In genomic region chr6:50566141-50566996, GRCm38 (mm10) we compare ENCODE assay signal across 8 mouse cellular contexts. TPM values are rescaled to one million over a fixed set of nuclear protein-coding genes. Genes with fewer than 3 reads are reported as not detected.
DNase-seq lines count a peak whose midpoint lies in the region; ATAC-seq lines count a peak whose summit lies in the region.

Gene Cycs (minus strand): TSS chr6:50566538.

- intact Hi-C loops in heart, postnatal 14 days (cut with DNase I), result no loop called here

- peak within 1 kb of the TSS; percentile 50 for H3K4me3 ChIP-seq in forebrain, embryonic 14.5 days (ENCODE audit: low read depth, low read length)
- peak within 1 kb of the TSS; percentile 81 for H3K4me3 ChIP-seq in neural tube, embryonic 15.5 days (replicated peaks)

- no peaks in the 10 kb centered on the region for H3K27me3 ChIP-seq in forebrain, embryonic 14.5 days (replicated peaks; ENCODE audit: control insufficient read depth, insufficient read depth, low read length)
- no peaks in the 10 kb centered on the region for H3K27me3 ChIP-seq in neural tube, embryonic 15.5 days (replicated peaks)

- H3K36me3 ChIP-seq in forebrain, embryonic 14.5 days (ENCODE audit: control insufficient read depth, insufficient read depth, low read length), result peaks cover 16% of the 10 kb centered on the region
- H3K36me3 ChIP-seq in neural tube, embryonic 15.5 days, result peaks cover 17% of the 10 kb centered on the region; the same call in 1 of the 2 replicates

- no peaks in the 10 kb centered on the region for H3K9me3 ChIP-seq in forebrain, embryonic 14.5 days (replicated peaks; ENCODE audit: control insufficient read depth, low read length)
- no peaks in the 10 kb centered on the region for H3K9me3 ChIP-seq in neural tube, embryonic 15.5 days (replicated peaks)

- peak within 1 kb of the TSS; percentile 72 for H3K27ac ChIP-seq in forebrain, embryonic 14.5 days (ENCODE audit: low read depth, low read length)
- peak within 1 kb of the TSS; percentile 93 for H3K27ac ChIP-seq in neural tube, embryonic 15.5 days (replicated peaks)

- WGBS in forebrain, embryonic 14.5 days, result under 1% methylated on average over 78 of the region's 78 CpGs
- 1% methylated on average over 78 of the region's 78 CpGs for WGBS in neural tube, embryonic 15.5 days

- H3K4me1 ChIP-seq in forebrain, embryonic 14.5 days (ENCODE audit: control insufficient read depth, insufficient read depth, low read length), result peaks cover 2% of the 10 kb centered on the region
- H3K4me1 ChIP-seq in neural tube, embryonic 15.5 days, result peaks cover 12% of the 10 kb centered on the region

- H3K4me2 ChIP-seq in forebrain, embryonic 14.5 days (ENCODE audit: low read length), result peak within 1 kb of the TSS; percentile 84
- H3K4me2 ChIP-seq in neural tube, embryonic 15.5 days, result peak within 1 kb of the TSS; percentile 75

- peak within 1 kb of the TSS; percentile 90 for H3K9ac ChIP-seq in forebrain, embryonic 14.5 days (ENCODE audit: low read length)
- H3K9ac ChIP-seq in neural tube, embryonic 15.5 days (replicated peaks), result peak within 1 kb of the TSS; percentile 83

- peak; percentile 100 for DNase-seq in ES-CJ7 (ENCODE audit: low read depth, low spot score)
- DNase-seq in cerebellum, adult 11 months, result peak; percentile 99
- DNase-seq in forebrain, embryonic 14.5 days (ENCODE audit: low spot score), result peak; percentile 99
- DNase-seq in heart, postnatal 14 days, result peak; percentile 100
- DNase-seq in layer of hippocampus, adult 11-12 months (ENCODE audit: low spot score), result peak; percentile 100
- DNase-seq in lung, adult 18-20 months, result peak; percentile 99
- DNase-seq in testis, postnatal 14 days (ENCODE audit: low spot score), result peak; percentile 100

- peak; percentile 98 for ATAC-seq in forebrain, embryonic 14.5 days
- ATAC-seq in neural tube, embryonic 15.5 days (ENCODE audit: low FRiP score), result peak; percentile 98

RNA-seq across cellular contexts. Expression of gene Cycs, which starts in this region (rescaled TPM):
- polyA plus RNA-seq in forebrain, embryonic 14.5 days (2014; fragmentation: Nextera tagmentation; extraction: Ambion mirVana), result 65.1 and 70.5 TPM in 2 replicates
- 100 to 1,000 TPM; 176 to 179 TPM for total RNA-seq in heart, postnatal 14 days (2021)
- polyA plus RNA-seq in neural tube, embryonic 15.5 days (2015; fragmentation: Nextera tagmentation; extraction: Ambion mirVana), result 83.8 and 90.0 TPM in 2 replicates

Comparison
In these comparisons a context has a peak if more than half of its experiments do, and no peak if none do; other contexts are left out.
1. Peak in every context shown above with its lines: DNase-seq, ATAC-seq, H3K4me3 ChIP-seq and H3K27ac ChIP-seq.